Mouse (Mus musculus) C2C12 (cell line): ENCODE data around the gene Mapk8ip1.

Experiments
- CTCF ChIP-seq: IDR thresholded peaks from one replicate; pipeline ENCODE4 v1.5.1; 2011; ENCODE audit not compliant: control insufficient read depth, insufficient read depth, insufficient read length
- MAX ChIP-seq: IDR thresholded peaks from one replicate; pipeline ENCODE4 v1.6.1; 2011; ENCODE audit warnings: mild to moderate bottlenecking, control low read depth
- MYOD1 ChIP-seq: IDR thresholded peaks from one replicate; pipeline ENCODE4 v1.6.1; 2011; ENCODE audit warnings: low read depth; ENCODE audit not compliant: control insufficient read depth, insufficient read length
- MYOG ChIP-seq: IDR thresholded peaks from one replicate; pipeline ENCODE4 v1.6.1; 2011; ENCODE audit not compliant: control insufficient read depth, insufficient read length; ENCODE audit errors: extremely low read depth
- USF1 ChIP-seq: IDR thresholded peaks from one replicate; pipeline ENCODE4 v1.6.1; 2011; ENCODE audit warnings: low read depth, mild to moderate bottlenecking, control low read depth, moderate library complexity

DNA sequence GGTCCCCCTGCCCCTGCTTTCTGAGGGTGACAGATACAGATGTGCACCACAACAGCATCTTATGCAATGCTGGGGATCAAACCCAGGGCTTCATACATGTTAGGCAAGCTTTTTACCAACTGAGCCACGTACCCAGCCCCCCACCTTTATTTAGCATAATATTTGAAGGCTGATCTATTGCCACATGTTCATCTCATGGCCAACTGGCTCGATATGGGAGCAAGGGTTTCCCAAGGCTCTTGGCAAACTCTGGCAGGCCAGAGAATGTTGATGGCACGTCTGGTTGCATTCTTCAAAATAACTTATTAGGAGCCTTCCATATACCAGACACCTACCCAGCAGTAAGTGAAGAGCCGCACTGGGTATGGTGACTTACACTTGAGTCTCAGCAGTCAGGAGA is 42.2 kb upstream of the Mapk8ip1 start:
- TF ChIP-seq USF1: no peak
- TF ChIP-seq CTCF: no peak
- no peak for TF ChIP-seq MYOD1
- no peak for TF ChIP-seq MAX
- TF ChIP-seq MYOG: no peak
